Mouse (Mus musculus) ES-Bruce4 (cell line): ENCODE results near the gene Olfr520.

Experiments used
- CTCF ChIP-seq: IDR thresholded peaks from one replicate; pipeline ENCODE4 v1.8.1; 2011; ENCODE audit warnings: low read depth, low read length
- EP300 ChIP-seq: IDR thresholded peaks from 2 replicates; pipeline ENCODE4 v1.6.1; 2011; ENCODE audit warnings: low read depth, low read length; ENCODE audit not compliant: insufficient read depth

DNA sequence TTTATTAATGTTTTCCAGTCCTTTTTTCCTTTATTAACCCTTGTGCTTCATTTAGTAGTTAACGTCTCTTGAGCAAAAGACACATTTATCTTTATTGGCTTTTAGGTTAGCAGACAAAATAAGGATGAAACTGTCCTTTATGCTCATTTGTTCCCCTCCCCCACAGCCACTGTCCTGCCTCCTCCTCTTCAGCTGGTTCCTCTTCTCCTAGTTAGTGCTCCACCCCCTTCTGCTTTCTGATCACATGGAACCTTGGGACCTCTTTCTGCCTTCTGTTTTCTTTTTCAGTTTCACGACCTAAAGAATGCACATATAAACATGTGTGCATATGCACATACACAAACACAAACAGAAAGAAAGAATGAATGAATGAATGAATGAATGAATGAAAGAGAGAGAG is 51.8 kb downstream of the Olfr520 start:
- TF ChIP-seq EP300: no peak
- TF ChIP-seq CTCF: no peak
